Mouse (Mus musculus): Measurements from ENCODE around the gene Lgals3.

Gene Lgals3

GRCm38 (mm10) chr14:47370790-47371189 is 3.2 kb downstream of the Lgals3 start:
- DNase-seq (ENCODE audit: low spot score) = no peak

GRCm38 (mm10) chr14:47371689-47372088 is 4.1 kb downstream of the Lgals3 start:
- DNase-seq (ENCODE audit: low spot score) = no peak

- DNase-seq (ENCODE audit: low spot score) = no peak
Observed at GRCm38 (mm10) chr14:47373728-47374678, 6.5 kb downstream of the Lgals3 start.

- no peak for DNase-seq (ENCODE audit: low spot score)
Observed at GRCm38 (mm10) chr14:47376526-47376925, 9.0 kb downstream of the Lgals3 start.

- no peak for DNase-seq (ENCODE audit: low spot score)
Observed at GRCm38 (mm10) chr14:47378336-47378735, 10.8 kb downstream of the Lgals3 start.

GRCm38 (mm10) chr14:47383911-47384310 is 16.4 kb downstream of the Lgals3 start:
- no peak for DNase-seq (ENCODE audit: low spot score)

GRCm38 (mm10) chr14:47384653-47385052 is 17.1 kb downstream of the Lgals3 start:
- no peak for DNase-seq (ENCODE audit: low spot score)

GRCm38 (mm10) chr14:47386125-47386524 is 18.6 kb downstream of the Lgals3 start:
- no peak for DNase-seq (ENCODE audit: low spot score)

GRCm38 (mm10) chr14:47393354-47394094 is 26.0 kb downstream of the Lgals3 start:
- no peak for DNase-seq (ENCODE audit: low spot score)

- no peak for DNase-seq (ENCODE audit: low spot score)
Observed at GRCm38 (mm10) chr14:47395007-47395406, 27.5 kb downstream of the Lgals3 start.

- DNase-seq (ENCODE audit: low spot score) = no peak
Observed at GRCm38 (mm10) chr14:47395462-47396026, 28.0 kb downstream of the Lgals3 start.

GRCm38 (mm10) chr14:47396165-47396652 is 28.7 kb downstream of the Lgals3 start:
- DNase-seq (ENCODE audit: low spot score) = peak; percentile 35

- DNase-seq (ENCODE audit: low spot score) = no peak
Observed at GRCm38 (mm10) chr14:47402735-47403134, 35.2 kb downstream of the Lgals3 start.

GRCm38 (mm10) chr14:47406000-47406399 is 38.4 kb downstream of the Lgals3 start:
- no peak for DNase-seq (ENCODE audit: low spot score)

GRCm38 (mm10) chr14:47417346-47417745 is 49.8 kb downstream of the Lgals3 start:
- no peak for DNase-seq (ENCODE audit: low spot score)

- DNase-seq (ENCODE audit: low spot score) = peak; percentile 96
Observed at GRCm38 (mm10) chr14:47417775-47418665, 50.5 kb downstream of the Lgals3 start, which contains the start of gene Dlgap5. TSS of gene Dlgap5 (minus strand) at chr14:47418407.

- no peak for DNase-seq (ENCODE audit: low spot score)
Observed at GRCm38 (mm10) chr14:47418666-47418991, 51.1 kb downstream of the Lgals3 start.

GRCm38 (mm10) chr14:47419034-47419625 is 51.6 kb downstream of the Lgals3 start:
- no peak for DNase-seq (ENCODE audit: low spot score)

- DNase-seq (ENCODE audit: low spot score) = no peak
Observed at GRCm38 (mm10) chr14:47419723-47420276, 52.2 kb downstream of the Lgals3 start.

- DNase-seq (ENCODE audit: low spot score) = peak; percentile 17
Observed at GRCm38 (mm10) chr14:47421606-47422005, 54.1 kb downstream of the Lgals3 start.

GRCm38 (mm10) chr14:47422466-47422865 is 54.9 kb downstream of the Lgals3 start:
- DNase-seq (ENCODE audit: low spot score) = no peak
